Mouse (Mus musculus) stomach, postnatal 0 days (tissue): Measurements from ENCODE around the gene Snf8. TPM values are rescaled to one million over a fixed set of nuclear protein-coding genes. Genes with fewer than 3 reads are reported as not detected.

ENCODE experiments used
- ATAC-seq: fragments of 200-750 bp; cut with Nextera tagmentation; 2 replicates; pipeline ENCODE4 v1.8.0; 2017; ENCODE audit not compliant: low FRiP score, low TSS enrichment
- DNase-seq: peaks from one replicate; pipeline ENCODE4 v3.0.0-alpha.2; 2016; ENCODE audit warnings: low spot score
- H3K27ac ChIP-seq: fragments of 300-500 bp; sonication (generic); replicated peaks from 2 replicates; pipeline ENCODE4 v1.5.1; 2014; ENCODE audit warnings: mild to moderate bottlenecking, control low read depth
- H3K27me3 ChIP-seq: fragments of 300-500 bp; sonication (generic); 2 replicates; pipeline ENCODE4 v1.6.1; 2014; ENCODE audit warnings: low read length; ENCODE audit not compliant: control insufficient read depth, insufficient read depth
- H3K36me3 ChIP-seq: fragments of 300-500 bp; sonication (generic); 2 replicates; pipeline ENCODE4 v1.6.1; 2014; ENCODE audit warnings: low read length, mixed read lengths; ENCODE audit not compliant: control insufficient read depth, insufficient read depth
- H3K4me1 ChIP-seq: fragments of 300-500 bp; sonication (generic); replicated peaks from 2 replicates; pipeline ENCODE4 v1.6.1; 2014; ENCODE audit warnings: antibody characterized with exemption; ENCODE audit not compliant: control insufficient read depth, insufficient read depth
- H3K4me2 ChIP-seq: fragments of 300-500 bp; sonication (generic); replicated peaks from 2 replicates; pipeline ENCODE4 v1.6.1; 2014; ENCODE audit warnings: low read depth, mild to moderate bottlenecking, control low read depth, moderate library complexity
- H3K4me3 ChIP-seq: fragments of 300-500 bp; sonication (generic); 2 replicates; pipeline ENCODE4 v1.5.1; 2014; ENCODE audit warnings: low read depth, low read length, control low read depth
- H3K9ac ChIP-seq: fragments of 300-500 bp; sonication (generic); 2 replicates; pipeline ENCODE4 v1.6.1; 2014; ENCODE audit warnings: mild to moderate bottlenecking, low read length, control low read depth, mixed read lengths
- H3K9me3 ChIP-seq: fragments of 300-500 bp; sonication (generic); 2 replicates; pipeline ENCODE4 v1.6.1; 2016; ENCODE audit warnings: low read length; ENCODE audit not compliant: control insufficient read depth
- CTCF ChIP-seq: IDR thresholded peaks from 2 replicates; pipeline ENCODE4 v1.5.1; 2016; ENCODE audit warnings: antibody characterized with exemption, low read depth, mild to moderate bottlenecking, moderate library complexity
- EP300 ChIP-seq: optimal IDR thresholded peaks from 2 replicates; pipeline ENCODE3; 2016; ENCODE audit warnings: antibody characterized with exemption
- WGBS: fragments of 180-500 bp; shearing (Covaris S2); extraction: QIAGEN DNeasy Blood & Tissue Kit; methylation state at CpG from one replicate; pipeline ENCODE4 v1.1.7; 2014; 5-methylcytosine and 5-hydroxymethylcytosine counted together
- polyA plus RNA-seq: library from polyadenylated mRNA; unstranded; fragments of >200 nt; fragmentation: Nextera tagmentation; extraction: Ambion mirVana; gene quantifications from 2 replicates; pipeline ENCODE4 v1.2.1, GENCODE M21; 2015

The Snf8 gene
- polyA plus RNA-seq, 1 experiment from 2014 or later = 83.0 TPM

DNA sequence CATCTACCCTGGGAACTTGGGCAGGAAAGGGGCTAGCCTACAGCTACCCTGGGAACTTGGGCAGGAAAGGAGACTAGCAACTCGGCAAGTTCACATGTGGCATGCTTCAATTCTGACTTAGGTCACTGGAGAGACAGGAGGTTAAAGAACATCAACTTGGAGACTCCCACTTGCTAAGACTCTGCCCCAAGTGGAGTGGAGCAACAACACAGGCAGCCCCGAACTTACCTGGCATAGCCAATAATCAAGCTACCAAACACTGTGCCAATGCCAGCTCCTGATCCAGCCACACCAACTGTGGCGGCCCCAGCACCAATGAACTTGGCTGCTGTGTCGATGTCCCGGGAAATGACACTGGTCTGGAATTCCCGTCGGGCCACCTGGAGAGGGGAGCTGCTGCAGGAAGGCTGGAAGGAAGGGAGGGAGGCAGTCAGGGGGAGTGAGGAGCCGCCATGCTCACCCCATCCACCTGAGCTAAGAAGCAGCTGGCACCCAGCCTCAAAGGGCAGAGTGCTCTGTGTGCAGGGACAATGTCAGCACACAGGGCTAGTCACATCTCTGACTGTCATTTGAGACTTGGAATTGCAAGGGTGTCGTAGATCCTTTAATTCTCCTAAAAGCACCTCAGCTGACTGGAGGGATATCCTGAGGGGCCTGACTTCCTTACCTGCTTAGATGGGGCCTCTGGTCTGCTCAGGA is 38.8 kb downstream of the Snf8 start:
- TF ChIP-seq EP300 (no peak), CTCF (no peak)

DNA sequence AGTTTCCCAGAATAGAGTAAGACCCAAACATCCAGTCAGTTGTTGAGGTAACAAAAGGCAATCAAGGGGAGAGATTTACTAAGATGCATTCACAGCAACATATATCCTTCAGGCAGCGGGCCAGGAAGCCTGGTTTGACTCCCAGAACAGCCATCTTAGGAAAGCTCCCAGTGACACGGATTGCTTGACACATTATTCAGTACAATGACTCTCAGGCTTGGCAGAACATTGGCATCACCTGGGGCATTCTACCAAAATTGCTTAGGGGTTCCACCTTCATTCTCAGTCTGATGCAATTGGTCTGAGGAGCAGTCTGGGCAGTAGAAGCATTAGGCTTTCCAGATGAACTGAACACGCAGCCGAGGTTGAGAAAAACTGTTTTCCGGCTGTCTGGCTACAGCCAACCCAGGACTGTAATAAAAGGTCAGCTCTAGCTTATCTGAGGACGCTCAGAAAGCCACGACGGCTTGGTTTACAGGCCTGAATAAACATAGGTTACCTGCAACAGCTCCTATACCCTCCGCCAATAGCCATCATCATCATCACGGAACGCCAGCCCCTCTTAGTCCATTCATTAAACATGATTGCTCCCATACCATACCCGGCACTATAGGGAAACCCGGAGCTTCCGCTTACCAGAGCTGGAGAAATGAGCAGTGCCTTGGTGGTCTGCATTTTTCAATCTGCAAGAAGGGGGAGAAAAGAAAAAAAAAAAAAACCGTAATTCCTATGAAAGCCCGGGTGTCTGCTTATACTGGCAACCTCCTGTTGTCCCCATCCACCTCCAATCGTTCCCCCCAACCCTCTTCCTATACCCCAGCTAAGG is 39.9 kb downstream of the Snf8 start:
- Histone ChIP-seq H3K4me3 (peak overlapping the region; percentile 59), H3K36me3 (0 out of 2 replicates have a peak, but pooled peaks cover 2% of the 10 kb centered on the region), H3K4me1 (no peaks in the 10 kb centered on the region), H3K27ac (peak overlapping the region; percentile 80), H3K9ac (peak overlapping the region; percentile 65), H3K27me3 (no peaks in the 10 kb centered on the region), H3K9me3 (no peaks in the 10 kb centered on the region), H3K4me2 (peak overlapping the region; percentile 63)
- 9% methylated on average over 17 of the region's 17 CpGs for WGBS
- DNase-seq (no peak), ATAC-seq (no peak)
- TF ChIP-seq CTCF (no peak), EP300 (no peak)

More for the DNA sequence above, 38.8 kb downstream of the Snf8 start:
- Histone ChIP-seq H3K4me1 (no peaks in the 10 kb centered on the region), H3K9me3 (no peaks in the 10 kb centered on the region), H3K9ac (no peak overlapping the region), H3K4me3 (no peak overlapping the region), H3K27me3 (no peaks in the 10 kb centered on the region), H3K27ac (no peak overlapping the region; the same call in 1 of the 2 replicates), H3K4me2 (peak overlapping the region; percentile 63; the same call in 1 of the 2 replicates), H3K36me3 (0 out of 2 replicates have a peak, but pooled peaks cover 2% of the 10 kb centered on the region)
- DNase-seq (no peak), ATAC-seq (no peak)
- 69% methylated on average over 7 of the region's 9 CpGs for WGBS

DNA sequence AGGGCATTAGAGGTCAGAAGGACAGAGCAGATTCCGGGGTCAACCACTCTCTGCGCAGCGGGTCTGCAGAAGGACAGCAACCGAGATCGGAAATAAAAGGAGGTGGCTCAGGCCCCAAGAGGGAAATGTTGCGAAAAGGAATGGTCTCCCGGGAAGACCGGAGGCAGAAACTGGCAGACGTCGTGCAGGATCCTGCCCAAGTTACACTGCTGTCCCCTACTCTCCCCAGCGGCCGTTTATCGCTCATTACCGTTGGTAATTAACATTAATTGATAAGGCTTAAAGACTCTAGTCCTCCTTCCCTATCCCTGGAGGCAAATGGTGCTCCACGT is 40.5 kb downstream of the Snf8 start:
- H3K4me1 ChIP-seq = no peaks in the 10 kb centered on the region
- peak overlapping the region; percentile 80 for H3K27ac ChIP-seq
- H3K36me3 ChIP-seq = 0 out of 2 replicates have a peak, but pooled peaks cover 2% of the 10 kb centered on the region
- peak overlapping the region; percentile 59 for H3K4me3 ChIP-seq
- DNase-seq = no peak
- under 1% methylated on average over 15 of the region's 15 CpGs for WGBS
- TF ChIP-seq EP300 (no peak), CTCF (no peak)
- H3K9ac ChIP-seq = peak overlapping the region; percentile 65
- H3K9me3 ChIP-seq = no peaks in the 10 kb centered on the region
- H3K27me3 ChIP-seq = no peaks in the 10 kb centered on the region
- peak overlapping the region; percentile 63 for H3K4me2 ChIP-seq
- no peak for ATAC-seq

DNA sequence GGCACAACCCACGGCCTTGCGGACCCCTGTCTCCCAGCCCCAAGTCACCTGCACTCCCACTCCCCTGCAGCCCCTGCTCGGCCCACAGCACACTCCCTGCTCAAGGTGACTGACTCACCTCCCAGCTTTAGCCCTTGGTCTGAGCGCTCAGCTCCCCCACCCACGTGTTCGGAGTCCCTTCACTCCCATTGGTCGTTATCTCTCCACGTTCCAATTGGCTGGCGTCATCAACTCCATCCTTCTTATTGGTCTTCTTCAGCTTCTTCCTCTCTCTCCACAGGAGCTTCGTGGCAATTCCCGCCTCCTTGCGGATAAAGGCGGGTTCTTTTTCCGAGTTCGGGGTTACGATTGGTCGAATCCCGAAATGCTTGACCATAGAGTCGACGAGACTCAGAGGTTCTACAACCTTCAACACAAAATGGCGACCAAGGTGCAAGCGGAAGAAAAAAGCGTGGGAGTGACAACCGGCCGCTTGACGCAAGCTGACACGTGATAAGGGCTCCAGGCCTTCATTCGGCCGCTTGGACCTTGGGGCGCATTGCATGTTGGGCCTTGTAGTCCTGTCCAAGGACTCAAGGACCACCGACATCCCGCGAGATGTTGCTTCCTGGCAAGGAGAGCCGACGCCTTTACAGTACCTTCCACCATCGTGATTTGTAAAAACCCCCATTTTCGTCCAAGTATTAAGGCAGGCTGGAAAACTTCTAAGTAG is 41.0 kb downstream of the Snf8 start, which contains the start of gene Atp5g1:
Gene Atp5g1 (minus strand): TSS at position 162 of the 712 bp plus-strand sequence.
- 0 out of 2 replicates have a peak, but pooled peaks cover 2% of the 10 kb centered on the region for H3K36me3 ChIP-seq
- H3K27ac ChIP-seq = peak within 1 kb of the TSS; percentile 81
- TF ChIP-seq CTCF (peak; percentile 20; the same call in 1 of the 2 replicates), EP300 (no peak)
- peak within 1 kb of the TSS; percentile 63 for H3K4me2 ChIP-seq
- ATAC-seq = peak; percentile 97
- peak within 1 kb of the TSS; percentile 59 for H3K4me3 ChIP-seq
- H3K27me3 ChIP-seq = no peaks in the 10 kb centered on the region
- no peaks in the 10 kb centered on the region for H3K9me3 ChIP-seq
- under 1% methylated on average over 37 of the region's 37 CpGs for WGBS
- H3K9ac ChIP-seq = peak within 1 kb of the TSS; percentile 65
- peak; percentile 97 for DNase-seq
- no peaks in the 10 kb centered on the region for H3K4me1 ChIP-seq

DNA sequence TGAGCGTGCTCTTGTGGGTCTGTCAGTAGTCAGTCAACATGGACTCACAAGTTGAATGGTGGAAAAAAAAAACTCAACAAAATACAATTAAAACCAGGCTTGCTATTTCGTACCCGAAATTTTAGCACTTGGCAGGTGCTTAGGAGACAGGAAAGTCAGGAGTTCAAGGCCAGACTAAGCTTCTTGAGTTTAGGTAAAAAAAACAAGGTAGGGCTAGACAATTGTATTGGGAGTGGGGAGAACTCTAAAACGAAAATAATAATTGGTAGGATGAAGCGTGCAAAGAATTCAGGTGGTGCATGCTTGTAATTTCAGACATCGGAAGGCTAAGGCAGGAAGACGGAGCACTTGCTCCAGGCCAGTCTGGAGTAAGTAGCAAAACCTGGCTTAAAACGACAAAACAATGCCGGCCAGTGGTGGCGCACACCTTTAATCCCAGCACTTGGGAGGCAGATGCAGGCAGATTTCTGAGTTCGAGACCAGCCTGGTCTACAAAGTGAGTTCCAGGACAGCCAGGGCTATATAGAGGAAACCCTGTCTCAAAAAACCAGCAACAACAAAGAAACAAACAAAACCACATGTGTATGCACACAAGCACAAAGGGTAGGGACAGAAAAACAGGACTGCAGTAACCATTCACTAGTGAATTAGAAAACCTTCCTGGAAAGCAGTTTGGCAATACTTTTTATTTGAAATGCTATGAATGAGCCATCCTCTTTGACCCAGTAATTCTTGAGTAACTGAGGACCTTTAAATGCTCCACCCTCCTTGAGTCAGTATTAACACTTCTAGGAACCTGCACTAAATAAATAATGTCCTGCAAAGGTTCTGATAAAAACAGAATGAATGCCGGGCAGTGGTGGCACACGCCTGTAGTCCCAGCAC is 41.8 kb downstream of the Snf8 start:
- DNase-seq = peak; percentile 57
- peak overlapping the region; percentile 45 for H3K4me2 ChIP-seq
- 59% methylated on average over 13 of the region's 13 CpGs for WGBS
- no peaks in the 10 kb centered on the region for H3K9me3 ChIP-seq
- no peaks in the 10 kb centered on the region for H3K27me3 ChIP-seq
- no peaks in the 10 kb centered on the region for H3K4me1 ChIP-seq
- peak overlapping the region; percentile 21; the same call in 1 of the 2 replicates for H3K4me3 ChIP-seq
- H3K36me3 ChIP-seq = 0 out of 2 replicates have a peak, but pooled peaks cover 2% of the 10 kb centered on the region
- ATAC-seq = peak; percentile 39
- 0 out of 2 replicates have a peak overlapping the region, but pooled peaks have one; percentile 35 for H3K9ac ChIP-seq
- TF ChIP-seq EP300 = peak; percentile 89
- no peak for TF ChIP-seq CTCF
- H3K27ac ChIP-seq = peak overlapping the region; percentile 81
